Mouse (Mus musculus) hindbrain, postnatal 0 days (tissue): ENCODE measurements around the gene Pard3. TPM values are rescaled to one million over a fixed set of nuclear protein-coding genes. Genes with fewer than 3 reads are reported as not detected.

ENCODE experiments used
- ATAC-seq: fragments of 200-750 bp; cut with Nextera tagmentation; 2 replicates; pipeline ENCODE4 v1.8.0; 2017; ENCODE audit warnings: mild to moderate bottlenecking, moderate TSS enrichment, moderate library complexity
- DNase-seq: peaks from one replicate; pipeline ENCODE4 v3.0.0-alpha.2; 2015; ENCODE audit warnings: low spot score
- H3K27ac ChIP-seq: fragments of 300-500 bp; sonication (generic); 2 replicates; pipeline ENCODE4 v1.5.1; 2014; ENCODE audit warnings: mild to moderate bottlenecking
- H3K27me3 ChIP-seq: fragments of 300-500 bp; sonication (generic); 2 replicates; pipeline ENCODE4 v1.6.1; 2014; ENCODE audit warnings: low read length, mixed read lengths; ENCODE audit not compliant: insufficient read depth
- H3K36me3 ChIP-seq: fragments of 300-500 bp; sonication (generic); 2 replicates; pipeline ENCODE4 v1.6.1; 2014; ENCODE audit warnings: low read length, mixed read lengths; ENCODE audit not compliant: insufficient read depth
- H3K4me1 ChIP-seq: fragments of 300-500 bp; sonication (generic); 2 replicates; pipeline ENCODE4 v1.6.1; 2014; ENCODE audit warnings: antibody characterized with exemption, low read length, mixed read lengths; ENCODE audit not compliant: insufficient read depth
- H3K4me2 ChIP-seq: fragments of 300-500 bp; sonication (generic); 2 replicates; pipeline ENCODE4 v1.6.1; 2014; ENCODE audit warnings: low read depth, mild to moderate bottlenecking, low read length, moderate library complexity, mixed read lengths
- H3K4me3 ChIP-seq: fragments of 300-500 bp; sonication (generic); 2 replicates; pipeline ENCODE4 v1.5.1; 2014; ENCODE audit warnings: low read length
- H3K9ac ChIP-seq: fragments of 300-500 bp; sonication (generic); replicated peaks from 2 replicates; pipeline ENCODE4 v1.6.1; 2014; ENCODE audit warnings: mild to moderate bottlenecking, low read length, moderate library complexity, mixed read lengths
- H3K9me3 ChIP-seq: fragments of 300-500 bp; sonication (generic); 2 replicates; pipeline ENCODE4 v1.6.1; 2016; ENCODE audit warnings: low read length, mixed read lengths
- CTCF ChIP-seq: IDR thresholded peaks from 2 replicates; pipeline ENCODE4 v1.5.1; 2016; ENCODE audit warnings: antibody characterized with exemption, control low read depth, low read depth
- WGBS: fragments of 180-500 bp; shearing (Covaris S2); extraction: QIAGEN DNeasy Blood & Tissue Kit; methylation state at CpG from one replicate; pipeline ENCODE4 v1.1.7; 2014; 5-methylcytosine and 5-hydroxymethylcytosine counted together
- polyA plus RNA-seq: library from polyadenylated mRNA; unstranded; fragments of >200 nt; fragmentation: Nextera tagmentation; extraction: Ambion mirVana; gene quantifications from 2 replicates; pipeline ENCODE4 v1.2.1, GENCODE M21; 2015
- total RNA-seq: library from RNA; depleted of rRNA; stranded (reverse); fragments of >200 nt; gene quantifications from 2 replicates; pipeline ENCODE4 v1.2.3, GENCODE M21; 2014

The Pard3 gene
- total and polyA plus RNA-seq, 2 experiments from 2014 or later: 11.9 to 29.3 TPM

GRCm38 (mm10) chr8:127092383-127093112 is 28.9 kb downstream of the Pard3 start:
- H3K9ac ChIP-seq: peak overlapping the region; percentile 21; the same call in 1 of the 2 replicates
- no peaks in the 10 kb centered on the region for H3K27me3 ChIP-seq
- H3K36me3 ChIP-seq: no peaks in the 10 kb centered on the region
- peak overlapping the region; percentile 44 for H3K4me2 ChIP-seq
- no peak overlapping the region for H3K4me3 ChIP-seq
- H3K27ac ChIP-seq: peak overlapping the region; percentile 60
- no peak for TF ChIP-seq CTCF
- H3K4me1 ChIP-seq: peaks cover 16% of the 10 kb centered on the region
- ATAC-seq (peak; percentile 56; the same call in 1 of the 2 replicates), DNase-seq (peak; percentile 89)
- no peaks in the 10 kb centered on the region for H3K9me3 ChIP-seq
- 9% methylated on average over 10 of the region's 10 CpGs for WGBS

GRCm38 (mm10) chr8:127093113-127093426 is 29.4 kb downstream of the Pard3 start:
- H3K27me3 ChIP-seq: no peaks in the 10 kb centered on the region
- peak overlapping the region; percentile 60; the same call in 1 of the 2 replicates for H3K27ac ChIP-seq
- DNase-seq (no peak), ATAC-seq (peak; percentile 53; the same call in 1 of the 2 replicates)
- H3K4me3 ChIP-seq: no peak overlapping the region
- peak overlapping the region; percentile 21; the same call in 1 of the 2 replicates for H3K9ac ChIP-seq
- no peaks in the 10 kb centered on the region for H3K36me3 ChIP-seq
- H3K4me2 ChIP-seq: peak overlapping the region; percentile 44
- H3K4me1 ChIP-seq: peaks cover 15% of the 10 kb centered on the region
- 25% methylated on average over 3 of the region's 3 CpGs for WGBS
- no peak for TF ChIP-seq CTCF
- H3K9me3 ChIP-seq: no peaks in the 10 kb centered on the region

DNA sequence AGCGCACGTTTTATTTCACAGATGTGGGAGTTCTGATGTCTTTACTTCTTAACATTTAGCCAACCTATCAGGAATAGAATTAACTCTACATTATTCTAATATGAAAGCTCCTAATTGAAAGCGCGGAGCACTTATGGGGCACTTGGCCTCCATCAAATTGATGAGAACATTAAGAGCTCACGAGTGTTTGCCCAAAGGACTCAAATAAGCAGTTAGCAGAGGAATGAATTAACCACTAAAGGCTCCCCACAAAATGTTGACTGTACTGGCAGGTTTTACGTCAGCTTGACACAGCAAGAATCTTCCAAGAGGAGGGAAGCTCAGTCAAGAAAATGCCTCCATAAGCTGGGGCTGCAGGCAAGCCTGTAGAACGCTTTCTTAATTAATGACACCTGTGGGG is 32.1 kb downstream of the Pard3 start:
- peak; percentile 15 for DNase-seq

DNA sequence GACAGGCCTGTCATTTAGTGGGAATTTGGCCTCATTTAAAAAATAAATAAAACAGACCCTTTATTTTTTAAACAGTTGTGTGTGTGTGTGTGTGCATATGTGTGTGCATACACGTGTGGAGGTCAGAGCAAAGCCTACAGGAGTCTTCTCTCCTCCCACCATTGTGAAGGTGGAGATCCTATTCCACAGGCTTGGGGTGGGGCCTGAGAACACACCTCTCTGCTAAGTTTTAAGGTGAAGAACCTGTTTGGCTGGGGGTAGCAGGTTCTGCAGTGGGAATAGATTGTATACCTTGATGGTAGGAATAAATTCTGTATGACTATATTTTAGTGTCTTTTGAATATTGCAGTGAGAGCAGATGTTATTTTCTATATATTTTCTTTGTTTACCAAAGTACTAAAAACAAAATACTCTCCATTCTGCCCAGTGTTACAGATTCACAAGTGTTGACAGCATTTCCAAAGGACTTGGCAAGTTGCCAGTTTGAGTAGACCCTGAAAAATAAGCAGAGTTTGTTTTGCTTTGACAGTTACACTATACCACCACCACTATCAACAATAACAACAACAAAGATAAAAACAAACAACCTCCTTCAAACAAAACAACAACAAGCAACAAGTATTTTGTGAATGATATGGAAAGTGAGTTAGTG is 35.9 kb downstream of the Pard3 start:
- 62% methylated on average over 1 of the region's 1 CpGs for WGBS
- Histone ChIP-seq H3K9ac (no peak overlapping the region), H3K9me3 (no peaks in the 10 kb centered on the region), H3K4me2 (no peak overlapping the region), H3K4me3 (no peak overlapping the region), H3K27ac (no peak overlapping the region), H3K4me1 (no peaks in the 10 kb centered on the region), H3K27me3 (no peaks in the 10 kb centered on the region), H3K36me3 (no peaks in the 10 kb centered on the region)
- ATAC-seq (no peak), DNase-seq (peak; percentile 34)
- TF ChIP-seq CTCF: no peak

More for the DNA sequence above, 32.1 kb downstream of the Pard3 start:
- Histone ChIP-seq H3K9ac (no peak overlapping the region), H3K4me2 (no peak overlapping the region), H3K4me3 (no peak overlapping the region), H3K4me1 (peaks cover 9% of the 10 kb centered on the region), H3K27ac (no peak overlapping the region), H3K36me3 (no peaks in the 10 kb centered on the region), H3K27me3 (no peaks in the 10 kb centered on the region), H3K9me3 (no peaks in the 10 kb centered on the region)
- ATAC-seq: no peak
- WGBS: 64% methylated on average over 7 of the region's 7 CpGs
- no peak for TF ChIP-seq CTCF

- Histone ChIP-seq H3K27ac (no peak overlapping the region), H3K4me3 (no peak overlapping the region), H3K36me3 (no peaks in the 10 kb centered on the region), H3K27me3 (no peaks in the 10 kb centered on the region), H3K9ac (no peak overlapping the region), H3K9me3 (no peaks in the 10 kb centered on the region), H3K4me2 (no peak overlapping the region), H3K4me1 (no peaks in the 10 kb centered on the region)
- DNase-seq: no peak
- no peak for ATAC-seq
- 62% methylated on average over 5 of the region's 5 CpGs for WGBS
- no peak for TF ChIP-seq CTCF
Measured at GRCm38 (mm10) chr8:127103256-127103655, 39.6 kb downstream of the Pard3 start.

GRCm38 (mm10) chr8:127104616-127105015 is 40.9 kb downstream of the Pard3 start:
- Histone ChIP-seq H3K4me3 (no peak overlapping the region), H3K27ac (no peak overlapping the region), H3K36me3 (no peaks in the 10 kb centered on the region), H3K4me1 (0 out of 2 replicates have a peak, but pooled peaks cover 4% of the 10 kb centered on the region), H3K9ac (no peak overlapping the region), H3K9me3 (no peaks in the 10 kb centered on the region), H3K27me3 (no peaks in the 10 kb centered on the region), H3K4me2 (no peak overlapping the region)
- no peak for ATAC-seq
- TF ChIP-seq CTCF: no peak
- DNase-seq: no peak
- WGBS: 92% methylated on average over 2 of the region's 2 CpGs

DNA sequence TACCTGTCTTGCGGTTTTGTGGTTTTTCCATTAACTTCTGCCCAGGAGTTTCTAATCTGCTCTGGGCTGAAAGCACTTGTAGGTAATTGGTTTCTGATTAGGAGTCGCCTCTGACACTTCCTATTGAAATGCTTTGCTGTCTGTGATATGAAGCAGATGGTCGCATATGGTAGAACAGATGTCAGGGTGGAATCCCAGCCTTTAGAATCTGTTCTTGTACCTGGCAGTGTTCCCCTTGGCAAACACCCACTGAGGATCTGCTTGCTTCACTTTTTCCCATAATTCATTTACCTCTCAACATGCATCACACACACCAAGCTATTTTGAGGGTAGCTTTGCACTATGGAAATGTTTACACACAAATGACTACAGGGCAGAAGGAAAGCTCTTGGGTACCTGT is 44.2 kb downstream of the Pard3 start:
- no peak overlapping the region for H3K9ac ChIP-seq
- 39% methylated on average over 3 of the region's 3 CpGs for WGBS
- H3K27ac ChIP-seq: no peak overlapping the region
- H3K4me2 ChIP-seq: no peak overlapping the region
- no peak overlapping the region for H3K4me3 ChIP-seq
- peak; percentile 67 for ATAC-seq
- H3K4me1 ChIP-seq: 0 out of 2 replicates have a peak, but pooled peaks cover 4% of the 10 kb centered on the region
- no peak for TF ChIP-seq CTCF
- H3K27me3 ChIP-seq: no peaks in the 10 kb centered on the region
- no peaks in the 10 kb centered on the region for H3K36me3 ChIP-seq
- no peaks in the 10 kb centered on the region for H3K9me3 ChIP-seq
- peak; percentile 85 for DNase-seq
